Mouse (Mus musculus): ENCODE data around the gene Hpgds. TPM values are rescaled to one million over a fixed set of nuclear protein-coding genes. Genes with fewer than 3 reads are reported as not detected.
A peak's percentile ranks its signal among the peaks of the same experiment; 100 is the strongest.

Hpgds gene
- polyA plus RNA-seq (2016; fragmentation: Nextera tagmentation; extraction: Ambion mirVana), result 7.7 and 12.8 TPM in 2 replicates

GRCm38 (mm10) chr6:65144621-65145205 lies at the start of gene Hpgds:
TSS of gene Hpgds (minus strand) at chr6:65144908.
- DNase-seq (ENCODE audit: low spot score), result peak; percentile 21
- no peaks in the 10 kb centered on the region for H3K27me3 ChIP-seq (ENCODE audit: low read depth, poor library complexity, severe bottlenecking)
- WGBS, result 39% methylated on average over 16 of the region's 16 CpGs
- peak within 1 kb of the TSS; percentile 38; the same call in 1 of the 2 replicates for H3K27ac ChIP-seq (replicated peaks)
- no peaks in the 10 kb centered on the region for H3K36me3 ChIP-seq
- H3K4me1 ChIP-seq, result peaks cover 45% of the 10 kb centered on the region
- peak within 1 kb of the TSS; percentile 23 for H3K4me3 ChIP-seq
- no peaks in the 10 kb centered on the region for H3K9me3 ChIP-seq (replicated peaks)

DNA sequence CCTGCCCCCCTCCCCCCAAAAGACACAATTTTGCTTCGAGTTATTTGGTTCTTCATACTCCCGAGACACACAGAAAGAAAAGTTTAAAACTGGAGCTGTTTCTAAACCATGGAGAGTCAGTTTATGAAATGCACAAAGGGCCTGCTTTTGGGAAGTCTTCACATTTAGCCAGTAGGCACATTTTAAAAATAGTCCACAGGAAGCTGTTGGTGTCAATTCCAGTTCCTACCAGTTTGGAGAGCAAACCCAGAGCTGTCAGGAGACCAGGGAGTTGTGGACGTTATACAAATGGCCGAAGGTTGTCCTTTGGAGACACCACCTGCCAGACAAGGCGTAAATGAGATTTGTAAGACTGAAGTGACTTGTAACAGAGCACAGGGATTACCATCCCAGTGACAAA lies 20.3 kb upstream of the Hpgds start:
- Histone ChIP-seq H3K27me3 (ENCODE audit: low read depth, poor library complexity, severe bottlenecking) (no peaks in the 10 kb centered on the region), H3K4me3 (no peak overlapping the region), H3K4me1 (no peaks in the 10 kb centered on the region), H3K9me3 (replicated peaks) (no peaks in the 10 kb centered on the region), H3K27ac (replicated peaks) (no peak overlapping the region), H3K36me3 (no peaks in the 10 kb centered on the region)
- 77% methylated on average over 5 of the region's 5 CpGs for WGBS
- DNase-seq (ENCODE audit: low spot score), result no peak

DNA sequence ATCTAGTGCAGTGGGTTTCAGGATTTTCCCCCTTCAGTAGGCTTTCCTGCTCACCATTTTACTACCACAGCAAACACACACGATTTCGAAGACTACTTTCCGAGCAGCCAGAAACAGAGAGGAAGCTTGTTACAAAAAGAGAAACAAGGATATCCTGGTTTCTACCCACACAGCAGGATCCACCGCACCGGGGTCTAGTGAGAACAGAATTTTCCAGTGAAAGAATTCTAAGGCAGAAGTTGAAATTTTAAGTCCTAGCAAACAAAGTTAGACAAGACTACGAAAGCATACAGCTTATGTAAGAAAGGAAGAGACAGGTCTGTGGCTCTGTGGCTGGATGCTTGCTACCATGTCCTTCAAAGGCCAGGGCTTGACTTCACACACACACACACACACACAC lies 19.4 kb upstream of the Hpgds start:
- WGBS, result 89% methylated on average over 6 of the region's 6 CpGs
- Histone ChIP-seq H3K36me3 (no peaks in the 10 kb centered on the region), H3K27ac (replicated peaks) (no peak overlapping the region), H3K9me3 (replicated peaks) (no peaks in the 10 kb centered on the region), H3K27me3 (ENCODE audit: low read depth, poor library complexity, severe bottlenecking) (no peaks in the 10 kb centered on the region), H3K4me1 (no peaks in the 10 kb centered on the region), H3K4me3 (no peak overlapping the region)
- no peak for DNase-seq (ENCODE audit: low spot score)

DNA sequence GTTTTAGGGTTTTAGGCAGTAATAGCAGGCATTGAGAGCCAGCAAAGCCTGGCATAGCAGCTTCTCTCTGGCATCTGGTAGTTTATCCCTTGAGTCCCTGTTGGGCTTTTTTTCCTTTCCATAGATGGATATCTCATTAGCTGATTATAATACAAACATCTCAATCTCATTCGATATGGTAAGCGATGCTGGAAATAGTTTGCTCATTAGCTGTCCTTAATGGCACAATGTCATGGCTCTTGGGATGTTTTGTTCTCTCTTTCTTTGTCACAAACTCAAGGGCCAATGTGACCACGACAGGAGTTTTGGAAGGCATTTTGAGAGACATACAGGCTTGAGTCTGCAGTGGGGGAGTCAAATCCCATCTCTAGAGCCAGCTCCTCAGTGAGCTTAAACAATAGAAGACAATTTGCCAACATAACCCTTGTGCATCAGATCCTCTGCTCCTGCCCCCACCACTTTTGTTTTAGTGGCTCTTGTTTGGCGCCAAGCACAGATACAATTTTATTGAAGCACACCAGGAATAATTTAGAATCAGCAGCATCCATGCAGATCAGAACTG lies 14.8 kb upstream of the Hpgds start:
- Histone ChIP-seq H3K27me3 (ENCODE audit: low read depth, poor library complexity, severe bottlenecking) (no peaks in the 10 kb centered on the region), H3K4me1 (no peaks in the 10 kb centered on the region), H3K9me3 (replicated peaks) (no peaks in the 10 kb centered on the region), H3K27ac (replicated peaks) (no peak overlapping the region), H3K36me3 (no peaks in the 10 kb centered on the region), H3K4me3 (no peak overlapping the region)
- no peak for DNase-seq (ENCODE audit: low spot score)
- 81% methylated on average over 4 of the region's 4 CpGs for WGBS

- no peaks in the 10 kb centered on the region for H3K4me1 ChIP-seq
- no peak overlapping the region for H3K4me3 ChIP-seq
- no peak overlapping the region for H3K27ac ChIP-seq (replicated peaks)
- H3K36me3 ChIP-seq, result no peaks in the 10 kb centered on the region
- no peaks in the 10 kb centered on the region for H3K9me3 ChIP-seq (replicated peaks)
- no peak for DNase-seq (ENCODE audit: low spot score)
- 94% methylated on average over 4 of the region's 4 CpGs for WGBS
- no peaks in the 10 kb centered on the region for H3K27me3 ChIP-seq (ENCODE audit: low read depth, poor library complexity, severe bottlenecking)
Observed at GRCm38 (mm10) chr6:65157042-65157441, 12.3 kb upstream of the Hpgds start.

- no peak for DNase-seq (ENCODE audit: low spot score)
- WGBS, result 83% methylated on average over 3 of the region's 3 CpGs
Observed at GRCm38 (mm10) chr6:65153570-65153969, 8.9 kb upstream of the Hpgds start.

DNA sequence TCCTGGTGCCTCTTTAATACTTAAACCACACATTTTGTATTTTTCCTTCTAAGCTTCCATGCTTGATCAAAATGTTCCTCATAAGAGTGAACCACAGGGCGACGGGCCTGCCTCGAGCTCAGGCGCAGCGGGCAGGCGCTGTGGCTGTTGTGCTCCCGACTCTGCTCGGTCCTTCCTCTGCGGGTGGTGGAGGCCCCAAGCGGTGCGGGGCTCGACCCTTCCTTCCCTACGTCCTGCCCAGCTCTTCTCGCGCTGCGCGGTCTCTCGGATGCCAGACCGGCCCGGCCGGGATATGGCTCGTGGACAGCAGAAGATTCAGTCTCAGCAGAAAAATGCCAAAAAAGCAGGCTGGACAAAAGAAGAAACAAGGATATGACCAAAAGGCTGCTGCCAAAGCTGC lies 6.0 kb upstream of the Hpgds start:
- Histone ChIP-seq H3K4me1 (peaks cover 4% of the 10 kb centered on the region), H3K9me3 (replicated peaks) (no peaks in the 10 kb centered on the region), H3K27ac (replicated peaks) (0 out of 2 replicates have a peak overlapping the region, but pooled peaks have one; percentile 38), H3K27me3 (ENCODE audit: low read depth, poor library complexity, severe bottlenecking) (no peaks in the 10 kb centered on the region), H3K4me3 (peak overlapping the region; percentile 36; the same call in 1 of the 2 replicates), H3K36me3 (no peaks in the 10 kb centered on the region)
- 7% methylated on average over 22 of the region's 22 CpGs for WGBS
- DNase-seq (ENCODE audit: low spot score), result peak; percentile 29

More at GRCm38 (mm10) chr6:65153570-65153969, 8.9 kb upstream of the Hpgds start:
- H3K9me3 ChIP-seq (replicated peaks), result no peaks in the 10 kb centered on the region
- peaks cover 4% of the 10 kb centered on the region for H3K4me1 ChIP-seq
- no peaks in the 10 kb centered on the region for H3K27me3 ChIP-seq (ENCODE audit: low read depth, poor library complexity, severe bottlenecking)
- no peak overlapping the region for H3K4me3 ChIP-seq
- H3K36me3 ChIP-seq, result no peaks in the 10 kb centered on the region
- no peak overlapping the region for H3K27ac ChIP-seq (replicated peaks)

DNA sequence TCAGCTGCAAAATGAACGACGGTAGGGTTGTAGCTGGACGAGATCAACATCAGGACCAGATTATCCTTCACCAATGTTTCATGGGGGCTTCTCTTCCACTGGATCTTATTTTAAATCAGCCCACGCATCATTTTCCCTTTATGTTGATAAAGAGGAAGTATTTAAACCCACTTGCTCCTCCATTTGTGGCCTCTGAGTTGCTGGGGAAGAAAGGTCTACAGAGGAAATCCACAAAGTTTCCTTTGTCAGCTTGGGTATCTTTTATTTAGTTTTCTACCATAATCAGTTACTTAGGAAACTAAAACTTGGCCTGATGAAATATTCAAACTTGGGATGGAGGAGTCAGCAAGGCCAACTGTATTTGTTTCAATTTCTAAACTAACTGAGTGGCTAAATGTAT lies 1.7 kb upstream of the Hpgds start:
- Histone ChIP-seq H3K4me1 (peaks cover 32% of the 10 kb centered on the region), H3K27ac (replicated peaks) (no peak overlapping the region), H3K9me3 (replicated peaks) (no peaks in the 10 kb centered on the region), H3K4me3 (no peak overlapping the region), H3K36me3 (no peaks in the 10 kb centered on the region), H3K27me3 (ENCODE audit: low read depth, poor library complexity, severe bottlenecking) (no peaks in the 10 kb centered on the region)
- no peak for DNase-seq (ENCODE audit: low spot score)
- 96% methylated on average over 4 of the region's 4 CpGs for WGBS

GRCm38 (mm10) chr6:65142316-65142715 lies 2.4 kb downstream of the Hpgds start:
- no peak overlapping the region for H3K4me3 ChIP-seq
- no peaks in the 10 kb centered on the region for H3K36me3 ChIP-seq
- 95% methylated on average over 1 of the region's 1 CpGs for WGBS
- DNase-seq (ENCODE audit: low spot score), result no peak
- no peaks in the 10 kb centered on the region for H3K27me3 ChIP-seq (ENCODE audit: low read depth, poor library complexity, severe bottlenecking)
- peaks cover 61% of the 10 kb centered on the region for H3K4me1 ChIP-seq
- peak overlapping the region; percentile 30 for H3K27ac ChIP-seq (replicated peaks)
- no peaks in the 10 kb centered on the region for H3K9me3 ChIP-seq (replicated peaks)

GRCm38 (mm10) chr6:65140750-65141243 lies 3.9 kb downstream of the Hpgds start:
- Histone ChIP-seq H3K4me3 (no peak overlapping the region), H3K36me3 (no peaks in the 10 kb centered on the region), H3K9me3 (replicated peaks) (no peaks in the 10 kb centered on the region), H3K27me3 (ENCODE audit: low read depth, poor library complexity, severe bottlenecking) (no peaks in the 10 kb centered on the region), H3K4me1 (peaks cover 61% of the 10 kb centered on the region), H3K27ac (replicated peaks) (peak overlapping the region; percentile 83)
- 73% methylated on average over 6 of the region's 6 CpGs for WGBS
- no peak for DNase-seq (ENCODE audit: low spot score)

DNA sequence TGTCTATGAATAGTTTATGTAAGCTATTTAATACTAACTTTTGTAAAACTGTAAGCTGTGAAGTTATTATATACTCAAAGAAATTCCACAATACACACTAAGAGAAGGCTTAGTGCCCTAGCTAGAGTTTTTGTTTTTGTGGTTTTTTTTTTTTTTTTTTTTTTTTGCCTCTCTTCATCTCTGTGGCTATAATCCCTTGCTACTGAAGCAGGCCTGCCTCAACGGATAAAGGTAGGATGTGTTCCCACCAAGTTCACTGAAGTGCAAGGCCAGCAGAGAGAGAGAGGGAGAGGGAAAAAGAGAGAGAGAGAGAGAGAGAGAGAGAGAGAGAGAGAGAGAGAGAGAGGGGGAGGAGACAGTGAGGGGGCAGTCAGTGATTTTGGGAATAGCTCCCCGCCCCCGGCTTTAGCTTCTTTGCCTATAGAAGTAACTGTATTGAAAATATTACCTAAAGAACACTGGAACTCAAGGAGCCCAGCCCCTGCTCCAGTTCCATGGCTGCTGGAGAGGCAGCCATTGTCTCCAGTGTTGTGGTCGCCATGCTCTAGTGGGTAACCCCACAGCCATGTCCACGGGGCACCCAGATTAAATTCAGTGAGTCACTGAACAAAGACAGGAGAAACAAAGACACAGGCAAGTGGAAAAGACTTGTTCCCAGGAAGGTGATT lies 4.5 kb downstream of the Hpgds start:
- peak overlapping the region; percentile 83 for H3K27ac ChIP-seq (replicated peaks)
- DNase-seq (ENCODE audit: low spot score), result peak; percentile 57
- H3K27me3 ChIP-seq (ENCODE audit: low read depth, poor library complexity, severe bottlenecking), result no peaks in the 10 kb centered on the region
- H3K36me3 ChIP-seq, result no peaks in the 10 kb centered on the region
- no peak overlapping the region for H3K4me3 ChIP-seq
- no peaks in the 10 kb centered on the region for H3K9me3 ChIP-seq (replicated peaks)
- WGBS, result 35% methylated on average over 5 of the region's 5 CpGs
- peaks cover 60% of the 10 kb centered on the region for H3K4me1 ChIP-seq

GRCm38 (mm10) chr6:65138243-65138642 lies 6.5 kb downstream of the Hpgds start:
- Histone ChIP-seq H3K27ac (replicated peaks) (peak overlapping the region; percentile 59; the same call in 1 of the 2 replicates), H3K4me3 (no peak overlapping the region), H3K27me3 (ENCODE audit: low read depth, poor library complexity, severe bottlenecking) (no peaks in the 10 kb centered on the region), H3K36me3 (no peaks in the 10 kb centered on the region), H3K9me3 (replicated peaks) (no peaks in the 10 kb centered on the region), H3K4me1 (peaks cover 41% of the 10 kb centered on the region)
- DNase-seq (ENCODE audit: low spot score), result no peak
- 92% methylated on average over 1 of the region's 1 CpGs for WGBS

GRCm38 (mm10) chr6:65137802-65138201 lies 6.9 kb downstream of the Hpgds start:
- Histone ChIP-seq H3K9me3 (replicated peaks) (no peaks in the 10 kb centered on the region), H3K4me1 (peaks cover 41% of the 10 kb centered on the region), H3K36me3 (no peaks in the 10 kb centered on the region), H3K27me3 (ENCODE audit: low read depth, poor library complexity, severe bottlenecking) (no peaks in the 10 kb centered on the region), H3K27ac (replicated peaks) (peak overlapping the region; percentile 59; the same call in 1 of the 2 replicates), H3K4me3 (no peak overlapping the region)
- DNase-seq (ENCODE audit: low spot score), result no peak
- WGBS, result 60% methylated on average over 2 of the region's 2 CpGs

Data from midbrain, embryonic 10.5 days (tissue).